Mouse (Mus musculus): ENCODE measurements at regions not wholly inside any gene's neighbourhood (a gene's known extent, or its start where the extent isn't known, plus 50 kb on each side); places are given as distances from the start of the nearest gene placed in this dataset.

- peak; percentile 45 for DNase-seq (ENCODE audit: low spot score)
These were observed 137.4 kb downstream of the Kitl start for GRCm38 (mm10) chr10:100152821-100153220.

DNA sequence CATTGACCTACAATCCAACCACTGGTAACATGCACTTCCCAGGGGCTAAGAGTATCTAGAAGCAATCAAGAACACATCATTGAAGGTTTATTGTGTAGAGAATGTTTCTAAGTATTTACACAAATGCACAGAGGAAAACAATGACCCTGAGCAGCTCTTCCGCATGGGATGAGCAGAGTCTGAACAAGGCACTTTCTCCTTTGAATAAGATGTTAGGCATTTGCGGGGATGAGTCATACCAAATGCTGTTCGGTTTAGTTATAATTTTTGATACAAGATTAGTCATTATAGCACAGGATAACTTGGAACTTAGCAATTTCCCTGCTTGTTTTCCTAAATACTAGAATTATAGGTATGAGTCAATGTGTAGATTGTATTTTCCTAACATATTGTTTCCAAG is 137.9 kb downstream of the Kitl start:
- no peak for DNase-seq (ENCODE audit: low spot score)

GRCm38 (mm10) chr10:100155566-100155965 is 140.1 kb downstream of the Kitl start:
- DNase-seq (ENCODE audit: low spot score), result no peak

GRCm38 (mm10) chr10:100159843-100160531 is 144.6 kb downstream of the Kitl start:
- DNase-seq (ENCODE audit: low spot score), result no peak

GRCm38 (mm10) chr10:100160532-100160852 is 145.1 kb downstream of the Kitl start:
- no peak for DNase-seq (ENCODE audit: low spot score)

DNA sequence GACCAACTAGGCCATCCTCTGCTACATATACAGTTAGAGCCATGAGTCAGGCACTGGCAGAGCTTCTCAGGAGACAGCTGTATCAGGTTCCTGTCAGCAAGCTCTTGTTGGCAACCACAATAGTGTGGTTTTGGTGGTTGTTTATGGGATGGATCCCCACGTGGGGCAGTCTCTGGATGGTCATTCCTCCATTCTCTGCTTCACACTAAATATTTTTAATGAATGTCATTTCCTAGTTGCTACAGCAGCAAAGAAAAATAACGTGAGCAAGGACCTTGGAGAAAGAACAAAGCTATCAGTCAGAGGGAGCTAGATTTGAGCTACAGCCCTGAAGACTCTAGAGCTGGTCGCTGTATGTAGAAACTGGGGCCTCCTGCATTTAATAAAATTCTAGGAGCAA is 145.7 kb downstream of the Kitl start:
- DNase-seq (ENCODE audit: low spot score), result no peak

DNA sequence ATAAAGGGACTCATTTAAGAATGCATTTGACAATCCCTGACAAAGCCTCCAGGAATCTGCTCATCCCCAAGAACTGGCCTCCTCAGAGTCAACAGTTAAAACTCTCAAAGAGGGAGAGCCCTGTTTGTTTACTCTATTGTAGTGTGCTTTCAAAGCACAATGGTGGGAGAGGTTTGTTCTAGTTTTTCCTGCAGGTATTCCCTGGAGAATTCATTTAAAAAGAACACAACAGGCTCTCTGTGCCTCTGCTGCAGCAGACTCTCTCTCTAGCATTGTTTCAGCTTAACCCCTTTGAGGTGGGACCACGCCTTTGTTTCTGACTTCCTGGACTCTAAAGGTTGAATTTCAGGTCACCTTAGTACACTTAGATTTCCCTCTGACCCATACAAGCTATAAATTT is 149.1 kb downstream of the Kitl start:
- DNase-seq (ENCODE audit: low spot score), result no peak

- peak; percentile 27 for DNase-seq (ENCODE audit: low spot score)
These were observed 155.4 kb downstream of the Kitl start for GRCm38 (mm10) chr10:100170836-100171235.

DNA sequence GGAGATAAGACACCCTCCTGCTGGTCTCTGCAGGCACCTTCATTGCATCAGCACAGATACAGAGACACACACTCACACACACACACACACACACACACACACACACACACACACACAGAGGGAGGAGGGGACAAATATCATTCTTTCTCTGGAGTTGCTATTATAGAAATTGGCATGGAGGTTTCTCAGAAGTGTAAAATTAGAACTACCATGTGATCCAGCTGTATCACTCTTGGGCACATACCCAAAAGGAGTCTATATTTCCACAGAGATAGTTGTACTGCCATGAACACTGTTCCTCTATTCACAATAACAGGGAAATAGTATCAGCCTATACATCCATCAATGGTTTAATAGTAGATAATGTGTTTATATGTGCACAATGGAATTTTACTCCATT is 137.8 kb upstream of the Gm4301 start:
- DNase-seq (ENCODE audit: low spot score), result no peak

DNA sequence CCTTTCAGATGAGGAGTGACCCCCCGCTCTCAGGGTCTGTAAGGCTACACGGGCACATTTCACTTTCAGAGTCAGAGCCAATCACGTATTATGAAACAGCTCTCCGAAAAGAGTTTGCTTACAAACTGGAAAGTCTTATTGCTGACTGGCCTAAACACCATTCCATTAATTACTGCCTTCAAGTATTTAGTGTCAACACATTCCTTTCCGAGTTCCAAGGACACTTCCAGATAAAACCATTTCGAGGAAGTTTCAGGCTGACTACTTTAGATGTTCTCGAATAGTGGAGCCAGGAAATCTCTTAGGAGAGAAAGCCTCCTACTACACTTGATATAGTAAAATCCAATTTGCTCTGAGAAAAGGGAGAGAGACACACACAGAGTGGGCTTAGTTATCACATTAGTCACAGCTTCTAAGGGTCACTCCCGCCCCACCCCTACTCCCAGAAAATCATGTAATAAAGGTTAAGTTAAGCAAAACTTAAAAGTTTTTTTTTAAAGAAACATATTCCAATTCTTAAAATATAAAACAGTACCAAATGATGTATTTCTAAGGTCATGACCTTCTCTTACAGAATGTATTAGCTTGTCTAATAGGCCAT is 136.3 kb upstream of the Gm4301 start:
- no peak for DNase-seq (ENCODE audit: low spot score)

GRCm38 (mm10) chr10:100200431-100200830 is 135.0 kb upstream of the Gm4301 start:
- DNase-seq (ENCODE audit: low spot score), result no peak

DNA sequence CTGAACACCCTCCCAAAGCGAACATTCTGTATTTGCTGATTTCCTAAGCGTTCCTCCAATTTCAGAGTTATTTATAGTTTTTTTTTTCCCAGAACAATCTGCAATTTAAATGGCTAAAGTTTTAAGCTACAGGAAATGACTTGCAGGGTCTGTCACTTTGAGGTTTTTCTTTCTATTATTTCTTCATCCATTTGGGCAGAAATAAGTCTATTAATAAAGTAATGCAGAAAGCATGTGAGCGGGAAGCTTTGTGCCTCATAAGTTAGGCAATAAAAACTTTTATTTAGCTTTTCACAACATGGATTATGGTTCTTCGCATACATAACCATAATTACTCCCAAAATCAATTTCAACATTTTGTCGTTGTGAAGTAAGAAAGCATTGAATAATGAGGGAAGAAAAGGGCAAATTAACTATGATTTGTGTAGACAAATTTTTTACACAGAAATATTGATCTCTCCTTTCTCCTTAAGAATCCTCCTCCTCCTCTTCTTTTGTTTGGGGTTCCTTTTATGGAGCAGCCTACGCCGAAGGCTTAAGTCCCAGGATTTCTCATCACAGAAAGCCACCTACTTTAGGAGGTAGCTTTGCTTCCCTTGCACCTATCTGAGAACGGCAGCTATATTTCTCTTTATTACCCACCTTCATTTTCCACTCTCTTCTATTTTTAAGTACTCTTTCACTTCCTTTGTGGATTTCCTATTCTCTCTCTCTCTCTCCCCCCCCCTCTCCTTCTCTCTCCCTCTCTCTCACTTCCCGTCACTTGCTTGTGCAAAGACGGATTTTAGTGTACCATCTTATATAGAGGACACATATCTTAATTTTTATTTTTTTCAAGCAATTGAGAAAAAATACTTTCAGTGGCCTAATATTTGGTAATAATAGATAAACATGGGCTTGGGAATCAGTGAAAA is 128.6 kb upstream of the Gm4301 start:
- no peak for DNase-seq (ENCODE audit: low spot score)

GRCm38 (mm10) chr10:100210684-100211083 is 124.8 kb upstream of the Gm4301 start:
- no peak for DNase-seq (ENCODE audit: low spot score)

DNA sequence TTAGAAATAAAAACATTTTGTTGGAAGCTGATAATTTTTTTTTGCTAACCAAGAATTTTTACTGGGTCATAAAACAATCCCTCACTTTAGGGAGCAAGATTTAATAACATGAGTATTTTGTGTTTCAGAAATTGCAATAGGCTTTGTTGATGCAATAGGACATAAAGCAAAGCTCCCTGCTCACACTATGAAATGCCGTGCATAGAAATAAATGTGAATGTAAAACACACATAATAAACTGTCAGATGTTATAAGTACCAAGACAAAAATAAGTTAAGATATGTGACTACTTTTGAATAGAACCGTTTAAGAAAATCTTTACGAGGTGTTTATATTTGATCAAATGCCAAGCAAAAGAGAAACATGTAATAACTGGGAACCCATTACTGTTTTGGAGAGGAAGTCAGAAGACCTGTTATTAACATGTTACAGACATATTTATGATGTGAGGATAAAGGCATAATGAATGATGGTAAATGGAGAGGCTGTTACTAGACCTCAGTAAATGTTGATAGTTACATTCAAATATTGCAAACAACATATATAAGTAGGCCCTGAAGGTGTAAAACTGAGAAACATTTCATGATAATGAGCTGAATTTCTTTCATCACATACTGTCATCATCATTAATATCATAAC is 110.9 kb upstream of the Gm4301 start:
- no peak for DNase-seq (ENCODE audit: low spot score)

DNA sequence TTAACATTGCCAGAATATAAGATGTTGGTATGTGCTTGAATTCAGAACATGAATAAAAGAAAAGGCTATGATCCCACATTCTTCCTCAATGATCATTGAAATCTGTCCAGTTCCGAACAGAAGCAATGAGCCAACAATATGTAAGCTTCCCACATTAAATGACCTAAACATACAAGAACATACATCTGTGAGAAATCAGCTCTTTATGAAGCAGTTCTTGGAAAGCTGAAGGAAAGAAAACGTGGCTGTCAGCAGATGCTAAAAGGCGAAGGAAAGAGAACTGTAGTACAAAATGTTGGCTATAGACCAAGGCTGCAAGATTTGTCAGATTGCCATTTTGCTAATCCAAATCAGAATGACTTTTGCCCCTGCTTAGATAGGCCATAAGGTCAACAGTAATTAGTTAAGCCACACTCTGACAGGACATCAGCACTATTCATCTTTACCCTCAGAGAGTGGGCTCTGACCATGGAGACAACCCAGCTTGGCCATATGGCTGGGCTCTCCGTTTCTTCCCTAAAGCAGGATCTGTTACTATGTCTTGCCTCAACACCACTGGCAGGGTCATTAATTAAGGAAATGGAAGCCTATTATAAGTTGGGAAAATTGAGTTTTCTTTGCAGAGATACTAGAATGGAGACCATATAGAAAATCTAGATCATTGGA is 76.1 kb upstream of the Gm4301 start:
- DNase-seq (ENCODE audit: low spot score), result no peak

- no peak for DNase-seq (ENCODE audit: low spot score)
These were observed 72.0 kb upstream of the Gm4301 start for GRCm38 (mm10) chr10:100263447-100263846.

- DNase-seq (ENCODE audit: low spot score), result no peak
These were observed 71.4 kb upstream of the Gm4301 start for GRCm38 (mm10) chr10:100264066-100264465.

GRCm38 (mm10) chr10:100282471-100282870 is 53.0 kb upstream of the Gm4301 start:
- DNase-seq (ENCODE audit: low spot score), result no peak
